Mouse (Mus musculus): ENCODE data around the gene Amot.

The Amot gene

DNA sequence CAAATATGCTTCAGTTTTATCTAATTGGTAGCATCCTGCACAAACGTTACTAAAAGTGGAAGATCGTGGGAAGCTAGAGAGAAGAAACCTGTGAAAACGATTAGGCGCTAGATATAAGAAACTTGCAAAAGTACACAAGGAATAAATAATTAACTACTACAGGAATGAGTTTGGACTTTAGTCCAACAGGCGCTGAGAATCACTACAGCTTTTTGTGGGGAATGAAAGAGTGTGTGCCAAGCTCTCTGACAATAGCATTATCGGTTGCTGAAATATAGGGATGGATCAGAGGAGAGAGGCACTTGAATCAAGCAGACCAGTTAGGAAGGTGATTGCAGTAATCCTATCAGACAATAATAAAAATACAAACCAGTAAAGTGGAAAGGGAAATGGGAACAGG lies 49.4 kb downstream of the Amot start:
- H3K27me3 ChIP-seq (ENCODE audit: control insufficient read depth, insufficient read depth, low read length, poor library complexity, severe bottlenecking) = no peaks in the 10 kb centered on the region
- no peak for DNase-seq (ENCODE audit: low read depth, low spot score)
- no peaks in the 10 kb centered on the region for H3K36me3 ChIP-seq (ENCODE audit: control insufficient read depth, insufficient read depth, low read length, poor library complexity, severe bottlenecking)

DNA sequence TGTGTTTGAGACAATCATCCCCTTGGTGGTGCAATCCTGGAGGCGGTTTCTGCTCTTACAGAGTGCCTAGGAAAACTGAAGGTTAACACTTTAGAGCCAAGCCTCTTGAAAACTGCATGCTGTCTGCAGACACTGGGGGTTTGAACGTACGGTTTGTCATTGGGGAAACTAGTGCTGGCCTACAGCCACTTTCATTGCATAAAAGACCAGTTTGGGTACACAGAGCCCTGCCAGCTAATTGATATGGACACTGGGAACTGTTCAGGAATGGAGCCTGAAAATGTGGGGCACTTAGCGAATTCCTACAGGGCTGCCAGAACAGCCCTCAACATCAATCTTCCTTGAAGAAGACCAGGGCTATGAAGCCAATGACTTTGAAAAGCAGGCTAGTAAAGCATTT lies 50.2 kb downstream of the Amot start:
- Histone ChIP-seq H3K36me3 (ENCODE audit: control insufficient read depth, insufficient read depth, low read length, poor library complexity, severe bottlenecking) (no peaks in the 10 kb centered on the region), H3K27me3 (ENCODE audit: control insufficient read depth, insufficient read depth, low read length, poor library complexity, severe bottlenecking) (no peaks in the 10 kb centered on the region)
- no peak for DNase-seq (ENCODE audit: low read depth, low spot score)

DNA sequence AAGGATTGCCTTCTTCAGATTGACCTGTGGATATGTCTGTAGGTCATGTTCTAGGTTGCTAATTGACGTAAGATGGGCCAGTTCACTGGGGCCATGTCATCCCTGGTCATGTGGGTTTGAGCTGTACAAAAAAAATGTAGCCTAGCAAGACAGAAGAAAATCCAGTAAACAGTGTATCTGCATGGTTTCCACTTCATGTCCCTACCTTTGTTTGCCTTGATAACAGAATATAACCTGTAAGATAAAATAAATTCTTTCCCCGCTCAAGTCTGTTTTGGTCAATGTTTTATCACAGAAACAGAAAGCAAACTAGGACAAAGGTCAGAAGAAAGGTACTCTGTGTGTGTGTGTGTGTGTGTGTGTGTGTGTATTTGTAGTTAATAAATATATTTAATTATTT lies 63.5 kb downstream of the Amot start:
- DNase-seq (ENCODE audit: low read depth, low spot score) = no peak
- no peaks in the 10 kb centered on the region for H3K36me3 ChIP-seq (ENCODE audit: control insufficient read depth, insufficient read depth, low read length, poor library complexity, severe bottlenecking)
- H3K27me3 ChIP-seq (ENCODE audit: control insufficient read depth, insufficient read depth, low read length, poor library complexity, severe bottlenecking) = no peaks in the 10 kb centered on the region

DNA sequence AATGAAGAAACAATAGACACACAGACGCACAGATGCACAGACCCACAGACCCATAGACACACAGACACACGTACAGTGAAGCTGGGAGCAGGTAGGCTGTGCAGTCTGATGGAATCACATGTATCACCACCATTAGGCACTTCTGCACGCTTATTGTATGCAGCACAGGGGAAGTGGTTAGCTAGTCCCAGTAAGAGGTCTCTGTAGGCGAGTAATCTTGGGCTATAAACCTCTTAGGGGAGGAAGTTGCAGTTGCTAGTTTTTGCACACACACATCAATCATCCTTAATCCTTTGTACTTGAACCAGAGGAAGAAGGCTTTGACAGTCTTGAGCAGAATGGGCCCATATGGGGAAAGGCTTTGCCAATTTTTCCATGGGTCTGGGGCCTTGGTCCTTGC lies 71.3 kb downstream of the Amot start:
- Histone ChIP-seq H3K27me3 (ENCODE audit: control insufficient read depth, insufficient read depth, low read length, poor library complexity, severe bottlenecking) (no peaks in the 10 kb centered on the region), H3K36me3 (ENCODE audit: control insufficient read depth, insufficient read depth, low read length, poor library complexity, severe bottlenecking) (no peaks in the 10 kb centered on the region)
- no peak for DNase-seq (ENCODE audit: low read depth, low spot score)

DNA sequence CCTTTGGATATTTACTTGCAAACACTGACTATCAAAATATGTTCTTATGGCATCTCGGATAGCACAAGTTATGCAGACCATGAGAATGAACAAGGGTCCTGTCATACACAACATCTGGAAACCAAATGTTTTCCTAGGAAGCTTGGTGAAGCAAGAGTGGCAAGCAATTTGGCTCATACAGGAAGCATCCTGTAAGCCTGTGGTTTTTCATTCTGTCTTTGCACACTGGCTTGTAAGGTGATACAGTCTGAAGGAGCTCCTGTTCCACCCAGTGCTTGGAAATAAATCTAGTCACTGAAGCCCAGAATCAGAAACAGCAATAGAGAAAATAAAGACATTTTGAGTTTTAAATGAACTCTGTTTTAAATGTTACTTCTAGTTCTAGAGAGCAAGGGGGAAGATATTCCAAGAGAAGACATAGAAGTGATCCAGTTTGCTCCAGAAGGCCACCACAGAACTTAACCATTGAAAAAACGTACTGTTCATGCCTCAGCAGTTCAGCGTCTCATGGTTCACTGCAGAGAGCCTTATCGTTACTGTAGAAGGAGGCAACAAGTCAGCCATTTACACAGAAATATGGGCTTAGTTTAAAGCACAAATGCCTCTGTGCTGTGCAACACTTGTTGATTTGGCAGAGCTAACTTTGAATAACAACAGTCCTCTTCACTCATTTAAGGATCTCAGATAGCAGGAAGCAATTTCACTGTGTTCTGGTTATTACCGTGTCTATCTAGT lies 74.0 kb downstream of the Amot start:
- Histone ChIP-seq H3K27me3 (ENCODE audit: control insufficient read depth, insufficient read depth, low read length, poor library complexity, severe bottlenecking) (no peaks in the 10 kb centered on the region), H3K36me3 (ENCODE audit: control insufficient read depth, insufficient read depth, low read length, poor library complexity, severe bottlenecking) (no peaks in the 10 kb centered on the region)
- no peak for DNase-seq (ENCODE audit: low read depth, low spot score)

DNA sequence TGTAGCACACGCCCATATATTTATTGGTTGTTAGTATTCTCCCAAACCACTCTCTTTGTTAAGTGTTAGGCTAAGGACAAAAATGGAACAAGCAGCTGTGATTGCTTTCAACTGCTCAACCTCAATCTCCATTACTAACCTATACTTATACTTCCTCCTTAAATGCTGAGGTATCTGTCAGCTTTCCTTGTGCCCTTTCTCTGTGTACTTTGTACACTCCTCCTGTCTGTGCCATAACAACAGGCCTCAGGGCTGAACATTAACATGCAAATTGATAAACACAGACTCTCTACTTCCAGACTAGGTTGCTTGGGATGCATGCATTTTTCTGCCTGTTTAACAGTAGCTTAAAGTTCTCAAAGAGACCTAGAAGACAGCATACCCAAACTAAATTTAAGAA lies 76.2 kb downstream of the Amot start:
- Histone ChIP-seq H3K27me3 (ENCODE audit: control insufficient read depth, insufficient read depth, low read length, poor library complexity, severe bottlenecking) (no peaks in the 10 kb centered on the region), H3K36me3 (ENCODE audit: control insufficient read depth, insufficient read depth, low read length, poor library complexity, severe bottlenecking) (no peaks in the 10 kb centered on the region)
- DNase-seq (ENCODE audit: low read depth, low spot score) = no peak

DNA sequence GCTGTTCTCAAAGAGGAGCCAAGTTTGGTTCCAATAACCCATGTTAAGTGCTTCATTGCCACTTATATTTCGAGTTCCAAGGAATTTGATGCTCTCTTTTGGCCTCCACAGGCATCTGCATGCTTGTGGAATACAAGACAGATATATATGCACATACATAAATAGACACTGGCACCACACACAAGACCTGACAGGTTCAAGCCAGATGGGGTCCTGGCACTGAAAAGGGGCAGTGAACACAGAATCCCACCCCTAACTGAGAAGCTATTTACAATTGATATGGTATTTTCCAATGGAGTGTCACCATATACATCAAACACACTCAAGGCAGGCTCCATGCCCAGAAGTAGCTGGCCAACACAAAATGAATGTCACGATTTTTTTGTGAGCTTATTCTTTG lies 81.0 kb downstream of the Amot start:
- DNase-seq (ENCODE audit: low read depth, low spot score) = no peak
- Histone ChIP-seq H3K36me3 (ENCODE audit: control insufficient read depth, insufficient read depth, low read length, poor library complexity, severe bottlenecking) (no peaks in the 10 kb centered on the region), H3K27me3 (ENCODE audit: control insufficient read depth, insufficient read depth, low read length, poor library complexity, severe bottlenecking) (no peaks in the 10 kb centered on the region)

DNA sequence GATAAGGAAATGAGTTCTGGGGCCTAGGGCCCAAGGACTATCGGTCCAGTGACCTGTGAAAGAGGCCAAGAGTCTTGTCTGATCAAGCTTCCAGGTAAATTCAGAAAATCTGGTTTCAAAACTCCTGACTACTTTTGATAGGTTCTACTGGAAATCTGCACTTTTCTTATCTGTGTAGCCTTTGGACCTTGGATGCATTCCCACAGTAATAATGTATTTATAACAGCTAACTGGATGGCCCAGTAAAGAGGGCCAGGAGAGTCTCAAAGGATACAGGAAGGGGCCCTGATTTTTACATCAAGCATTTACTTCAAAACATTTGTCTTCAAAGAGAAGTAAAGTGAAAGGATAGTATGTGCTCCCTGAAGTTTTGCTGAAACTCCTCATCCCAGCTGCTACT lies 90.7 kb downstream of the Amot start:
- no peak for DNase-seq (ENCODE audit: low read depth, low spot score)
- Histone ChIP-seq H3K27me3 (ENCODE audit: control insufficient read depth, insufficient read depth, low read length, poor library complexity, severe bottlenecking) (no peaks in the 10 kb centered on the region), H3K36me3 (ENCODE audit: control insufficient read depth, insufficient read depth, low read length, poor library complexity, severe bottlenecking) (no peaks in the 10 kb centered on the region)

DNA sequence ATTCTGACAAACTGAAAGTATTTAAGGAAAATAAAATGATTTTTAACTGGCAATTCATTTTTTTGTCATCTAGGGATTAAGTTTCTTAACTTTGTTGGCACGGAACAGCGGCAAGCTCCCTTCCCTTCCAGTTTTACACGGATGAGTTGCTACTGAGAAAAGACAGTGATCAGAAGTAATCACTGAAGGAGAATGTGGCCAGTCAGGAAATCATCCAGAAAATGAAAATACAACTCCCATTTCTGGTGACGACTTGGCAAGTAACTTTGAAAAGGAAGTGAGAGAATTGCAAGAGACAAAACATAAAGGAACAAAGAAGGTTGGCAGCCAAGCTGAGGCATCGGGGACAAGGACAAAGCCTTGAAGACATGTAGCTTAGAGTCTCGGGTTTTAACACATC lies 93.6 kb downstream of the Amot start:
- DNase-seq (ENCODE audit: low read depth, low spot score) = no peak
- Histone ChIP-seq H3K27me3 (ENCODE audit: control insufficient read depth, insufficient read depth, low read length, poor library complexity, severe bottlenecking) (no peaks in the 10 kb centered on the region), H3K36me3 (ENCODE audit: control insufficient read depth, insufficient read depth, low read length, poor library complexity, severe bottlenecking) (no peaks in the 10 kb centered on the region)

DNA sequence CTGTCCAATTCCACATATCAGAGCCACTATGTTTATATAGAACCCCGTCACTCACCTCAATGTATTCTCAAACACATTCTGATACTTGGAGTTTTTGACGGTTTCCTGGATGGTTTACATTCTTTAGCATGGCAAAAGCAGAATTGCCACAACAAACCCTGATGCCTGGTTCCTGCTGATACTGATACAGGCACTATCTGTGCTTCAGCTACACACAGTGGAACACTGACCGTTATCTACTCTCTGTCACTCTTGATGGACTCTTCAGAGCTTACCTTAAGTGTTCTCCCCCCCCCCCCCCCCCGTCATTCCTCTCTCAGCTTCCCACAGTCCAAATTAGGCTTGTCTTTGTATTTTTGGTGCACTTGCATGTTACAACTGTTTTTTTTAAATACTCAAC lies 98.9 kb downstream of the Amot start:
- DNase-seq (ENCODE audit: low read depth, low spot score) = no peak
- Histone ChIP-seq H3K27me3 (ENCODE audit: control insufficient read depth, insufficient read depth, low read length, poor library complexity, severe bottlenecking) (no peaks in the 10 kb centered on the region), H3K36me3 (ENCODE audit: control insufficient read depth, insufficient read depth, low read length, poor library complexity, severe bottlenecking) (no peaks in the 10 kb centered on the region)

DNA sequence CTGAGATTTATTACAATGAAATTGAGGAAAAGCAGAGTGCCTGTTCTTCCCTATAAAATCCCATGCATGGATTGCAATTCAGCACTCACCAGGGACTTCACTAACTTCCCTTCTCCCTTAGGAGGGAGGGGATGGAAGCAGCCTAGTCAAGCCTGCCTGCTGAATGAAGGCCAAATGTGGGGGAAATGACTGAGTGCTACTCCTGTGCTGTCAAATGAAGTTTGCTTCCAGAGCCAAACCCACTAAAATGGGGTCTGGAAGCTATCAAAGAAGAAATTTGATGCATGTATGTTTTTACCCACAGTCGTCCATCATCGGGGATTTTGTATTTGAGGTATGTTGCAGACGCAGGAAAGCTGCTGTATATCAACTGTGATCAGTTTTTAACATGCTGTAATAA lies 103.1 kb downstream of the Amot start:
- no peaks in the 10 kb centered on the region for H3K36me3 ChIP-seq (ENCODE audit: control insufficient read depth, insufficient read depth, low read length, poor library complexity, severe bottlenecking)
- H3K27me3 ChIP-seq (ENCODE audit: control insufficient read depth, insufficient read depth, low read length, poor library complexity, severe bottlenecking) = no peaks in the 10 kb centered on the region
- no peak for DNase-seq (ENCODE audit: low read depth, low spot score)

DNA sequence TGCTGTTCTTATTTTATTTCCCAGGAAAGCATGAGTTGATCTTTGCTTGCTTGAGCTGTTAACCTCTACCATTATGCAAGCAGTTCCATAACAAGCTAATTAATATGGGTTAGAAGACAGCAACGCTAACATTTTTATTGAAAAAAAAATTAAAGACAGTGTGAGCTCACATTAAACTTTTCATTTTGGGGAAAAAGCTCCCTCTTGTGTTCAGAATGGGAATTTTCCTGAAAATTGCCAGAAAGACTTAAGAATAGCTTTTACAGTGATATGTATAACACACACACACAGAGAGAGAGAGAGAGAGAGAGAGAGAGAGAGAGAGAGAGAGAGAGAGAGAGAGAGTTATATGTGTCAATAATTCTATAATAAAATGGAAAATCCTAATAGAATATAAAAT lies 105.7 kb downstream of the Amot start:
- no peaks in the 10 kb centered on the region for H3K27me3 ChIP-seq (ENCODE audit: control insufficient read depth, insufficient read depth, low read length, poor library complexity, severe bottlenecking)
- H3K36me3 ChIP-seq (ENCODE audit: control insufficient read depth, insufficient read depth, low read length, poor library complexity, severe bottlenecking) = no peaks in the 10 kb centered on the region
- peak; percentile 35 for DNase-seq (ENCODE audit: low read depth, low spot score)

All from splenic B cell, adult 2 months (primary cell).